Mouse (Mus musculus) megakaryocyte, adult 5-6 weeks (primary cell): ENCODE measurements around the gene Gldn. TPM values are rescaled to one million over a fixed set of nuclear protein-coding genes. Genes with fewer than 3 reads are reported as not detected.

Experiments
- total RNA-seq, 2 experiments: library from RNA; stranded (forward) in 1 of 2; stranded (reverse) in 1 of 2; fragments of 153-499, 151-499 nt in 1 of 2; fragments of 221-1000, 200-1000 nt in 1 of 2; gene quantifications; 2 replicates each; pipeline versions ENCODE4 v1.2.3 to v1.2.4; 2015 to 2017

Gene Gldn
- total RNA-seq, 2 experiments from 2014 or later, result not detected

Other genes starting within 250 kb of the Gldn start
- gene Tnfaip8l3, start 218.1 kb upstream of the Gldn start, total RNA-seq (2015), result not detected in 2 replicates
- gene Tnfaip8l3, start 218.1 kb upstream of the Gldn start, total RNA-seq (2017), result 0.44 TPM in 1 of 2 replicates, not detected in the other
- gene Cyp19a1, start 18.4 kb upstream of the Gldn start, total RNA-seq (2015), result not detected in 2 replicates
- gene Cyp19a1, start 18.4 kb upstream of the Gldn start, total RNA-seq (2017), result not detected in 2 replicates
- gene Dmxl2, start 215.1 kb downstream of the Gldn start, total RNA-seq (2015), result 23.7 and 24.0 TPM in 2 replicates
- 17.9 and 21.1 TPM in 2 replicates for gene Dmxl2, start 215.1 kb downstream of the Gldn start, total RNA-seq (2017)